Mouse (Mus musculus): Measurements from ENCODE around the gene Rrnad1.

Rrnad1 gene

GRCm38 (mm10) chr3:87886004-87886365, 44.5 kb downstream of the Rrnad1 start:
- in situ Hi-C loops (cut with MboI; ENCODE audit: low sequenced_read_pairs): no loop called here

DNA sequence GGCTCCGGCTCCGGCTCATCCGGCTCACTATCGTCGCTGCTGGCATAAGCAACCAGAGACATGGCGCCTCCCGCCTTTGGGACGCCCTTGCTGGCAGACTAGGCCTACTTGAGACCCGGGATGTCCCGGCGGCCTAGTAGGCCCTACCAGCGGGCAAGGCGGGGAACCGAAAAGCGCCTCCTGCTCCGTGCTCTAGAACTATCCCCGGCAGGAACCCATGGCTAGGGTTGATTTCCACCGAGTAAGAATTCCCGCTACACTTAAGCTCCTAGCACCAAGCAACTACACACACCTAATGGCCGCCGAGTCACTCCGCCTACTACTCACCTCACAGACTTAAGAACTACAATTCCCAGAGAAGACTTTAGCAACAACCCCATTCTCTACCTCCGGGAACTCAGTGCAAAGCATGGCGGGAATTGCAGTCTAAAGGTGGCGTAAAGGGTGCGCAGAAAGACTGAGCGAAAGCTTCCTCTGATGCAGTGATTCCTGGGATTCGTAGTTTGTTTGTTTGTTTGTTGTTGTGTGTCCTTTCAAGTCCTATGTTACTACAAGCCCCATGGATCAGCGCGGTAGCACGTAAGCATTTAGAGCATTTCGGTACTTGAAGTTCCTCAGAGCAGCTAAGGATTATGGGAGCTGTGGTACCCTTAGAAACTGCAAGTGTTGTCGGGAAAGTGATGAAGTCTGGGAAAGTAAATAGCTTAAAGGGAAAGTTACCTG, 45.1 kb downstream of the Rrnad1 start, which contains the start of gene Prcc:
Gene Prcc, minus strand, starts transcription at position 328 of the 723 bp plus-strand sequence.
- in situ Hi-C loops (cut with MboI; ENCODE audit: low sequenced_read_pairs): no loop called here

- in situ Hi-C loops (cut with MboI; ENCODE audit: low sequenced_read_pairs): no loop called here
Measured at GRCm38 (mm10) chr3:87884708-87885251, 45.7 kb downstream of the Rrnad1 start.

GRCm38 (mm10) chr3:87884291-87884690, 46.2 kb downstream of the Rrnad1 start:
- in situ Hi-C loops (cut with MboI; ENCODE audit: low sequenced_read_pairs): no loop called here

GRCm38 (mm10) chr3:87877730-87878129, 52.8 kb downstream of the Rrnad1 start:
- in situ Hi-C loops (cut with MboI; ENCODE audit: low sequenced_read_pairs): no loop called here
